ENCODE assay signal across 8 mouse cellular contexts in genomic region chr7:16781555-16781815, GRCm38 (mm10). TPM values are rescaled to one million over a fixed set of nuclear protein-coding genes. Genes with fewer than 3 reads are reported as not detected.
DNase-seq lines count a peak whose midpoint lies in the region; ATAC-seq and TF ChIP-seq lines count a peak whose summit lies in the region.

No protein-coding gene starts in this region.

- no peak for TF ChIP-seq CTCF in ES-Bruce4 (IDR thresholded peaks at IDR 0.05; ENCODE audit: low read depth, low read length)

- 0 out of 2 replicates have a peak overlapping the region, but pooled peaks have one; percentile 16 for H3K27ac ChIP-seq in heart, embryonic 11.5 days (ENCODE audit: low read depth, low read length)
- H3K27ac ChIP-seq in ES-Bruce4 (ENCODE audit: insufficient read depth, low read length) (peak overlapping the region; percentile 40), macrophage (peak overlapping the region; percentile 25; the same call in 1 of the 2 replicates)
- no peak overlapping the region for H3K27ac ChIP-seq in forebrain, embryonic 15.5 days (replicated peaks)

- no peak for TF ChIP-seq EP300 in ES-Bruce4 (IDR thresholded peaks at IDR 0.05; ENCODE audit: insufficient read depth, low read depth, low read length)

- H3K27me3 ChIP-seq in heart, embryonic 11.5 days (ENCODE audit: control insufficient read depth, insufficient read depth, low read length), result no peaks in the 10 kb centered on the region
- no peaks in the 10 kb centered on the region for H3K27me3 ChIP-seq in ES-Bruce4 (ENCODE audit: control insufficient read depth, insufficient read depth, low read length, poor library complexity, severe bottlenecking)
- no peaks in the 10 kb centered on the region for H3K27me3 ChIP-seq in forebrain, embryonic 15.5 days

- TF ChIP-seq POLR2A in ES-Bruce4 (IDR thresholded peaks at IDR 0.05; ENCODE audit: insufficient read depth, low read length), result no peak

- peaks cover 28% of the 10 kb centered on the region for H3K79me2 ChIP-seq in macrophage (ENCODE audit: inconsistent target)

- ATAC-seq in heart, embryonic 11.5 days (replicated peaks; ENCODE audit: insufficient number of reproducible peaks, low FRiP score, low TSS enrichment), result no peak
- ATAC-seq in forebrain, embryonic 15.5 days (replicated peaks), result no peak; the same call in 1 of the 2 replicates

- DNase-seq in heart, adult 11 months, result no peak
- DNase-seq in MN1 (ENCODE audit: low spot score), result no peak
- DNase-seq in layer of hippocampus, adult 9-11 months, result no peak
- DNase-seq in adrenal gland, adult (ENCODE audit: inconsistent age in 2 of 2, low spot score in 1 of 2), result no peak

- H3K9ac ChIP-seq in heart, embryonic 11.5 days (ENCODE audit: low read depth, low read length), result peak overlapping the region; percentile 76
- peak overlapping the region; percentile 94 for H3K9ac ChIP-seq in ES-Bruce4 (ENCODE audit: low read depth, poor library complexity, severe bottlenecking)
- peak overlapping the region; percentile 48 for H3K9ac ChIP-seq in forebrain, embryonic 15.5 days (replicated peaks)

- under 1% methylated on average over 10 of the region's 10 CpGs for WGBS in heart, embryonic 11.5 days (ENCODE audit: insufficient replicate concordance)
- 0% methylated on average over 10 of the region's 10 CpGs for WGBS in forebrain, embryonic 15.5 days
- WGBS in macrophage (ENCODE audit: missing documents), result under 1% methylated on average over 10 of the region's 10 CpGs

- H3K4me1 ChIP-seq in heart, embryonic 11.5 days (ENCODE audit: control insufficient read depth, insufficient read depth, low read length), result peaks cover 17% of the 10 kb centered on the region
- peaks cover 6% of the 10 kb centered on the region for H3K4me1 ChIP-seq in ES-Bruce4 (ENCODE audit: control insufficient read depth, insufficient read depth, low read length)
- H3K4me1 ChIP-seq in forebrain, embryonic 15.5 days, result peaks cover 34% of the 10 kb centered on the region

- no peaks in the 10 kb centered on the region for H3K36me3 ChIP-seq in heart, embryonic 11.5 days (ENCODE audit: control insufficient read depth, insufficient read depth, low read length)
- H3K36me3 ChIP-seq in ES-Bruce4 (ENCODE audit: control insufficient read depth, insufficient read depth, low read length, poor library complexity, severe bottlenecking), result peaks cover 11% of the 10 kb centered on the region
- H3K36me3 ChIP-seq in forebrain, embryonic 15.5 days, result no peaks in the 10 kb centered on the region
- H3K36me3 ChIP-seq in macrophage (ENCODE audit: inconsistent target), result no peaks in the 10 kb centered on the region

- H3K4me2 ChIP-seq in heart, embryonic 11.5 days, result peak overlapping the region; percentile 99
- peak overlapping the region; percentile 98 for H3K4me2 ChIP-seq in forebrain, embryonic 15.5 days (replicated peaks)

- H3K9me3 ChIP-seq in heart, embryonic 11.5 days (replicated peaks; ENCODE audit: control insufficient read depth, low read length), result no peaks in the 10 kb centered on the region
- H3K9me3 ChIP-seq in ES-Bruce4 (replicated peaks; ENCODE audit: control insufficient read depth, insufficient read depth, low read length, poor library complexity, severe bottlenecking), result no peaks in the 10 kb centered on the region
- H3K9me3 ChIP-seq in forebrain, embryonic 15.5 days, result no peaks in the 10 kb centered on the region

- peak overlapping the region; percentile 71 for H3K4me3 ChIP-seq in heart, embryonic 11.5 days (ENCODE audit: low read depth, low read length)
- H3K4me3 ChIP-seq in ES-Bruce4 (ENCODE audit: low read depth, low read length), result peak overlapping the region; percentile 99
- H3K4me3 ChIP-seq in forebrain, embryonic 15.5 days, result peak overlapping the region; percentile 52
- peak overlapping the region; percentile 72 for H3K4me3 ChIP-seq in macrophage (ENCODE audit: inconsistent target)

RNA-seq across cellular contexts. Expression of gene Slc1a5, which starts 0.3 kb away (rescaled TPM):
- polyA plus RNA-seq in heart, embryonic 11.5 days (2014; fragmentation: Nextera tagmentation; extraction: Ambion mirVana), result 26.9 and 30.1 TPM in 2 replicates
- polyA plus RNA-seq in ES-Bruce4 (2011; ENCODE audit: insufficient read depth, insufficient read length, low read depth, missing spikeins) (101 and 108 TPM in 2 replicates), macrophage (2018) (4.0 to 23.3 TPM (median 15.1 TPM) in 3 replicates)
- 10.0 and 13.6 TPM in 2 replicates for polyA plus RNA-seq in forebrain, embryonic 15.5 days (2015; fragmentation: Nextera tagmentation; extraction: Ambion mirVana)
- total RNA-seq in macrophage (2018; cell fraction: chromatin; rRNA removed), result 10 to 100 TPM; 10.7 to 39.0 (median 19.8) TPM
- 10 to 100 TPM in 4 of 26 experiments, 1 to 10 TPM in 22; 3.3 to 11.9 (median 7.5) TPM for total RNA-seq in macrophage (2018; cell fraction: cytosol; rRNA removed)
- total RNA-seq in macrophage (2018; cell fraction: nucleus; rRNA removed), result 10 to 100 TPM; 11.1 to 88.3 (median 26.6) TPM

RNA-seq across cellular contexts. Expression of gene Strn4, which starts 34.2 kb away (rescaled TPM):
- 81.4 and 86.8 TPM in 2 replicates for polyA plus RNA-seq in heart, embryonic 11.5 days (2014; fragmentation: Nextera tagmentation; extraction: Ambion mirVana)
- 53.5 and 55.5 TPM in 2 replicates for polyA plus RNA-seq in ES-Bruce4 (2011; ENCODE audit: insufficient read depth, insufficient read length, low read depth, missing spikeins)
- 185 and 193 TPM in 2 replicates for polyA plus RNA-seq in forebrain, embryonic 15.5 days (2015; fragmentation: Nextera tagmentation; extraction: Ambion mirVana)
- total RNA-seq in macrophage (2018; cell fraction: chromatin; rRNA removed), result 100 to 1,000 TPM in 24 of 26 experiments, 10 to 100 TPM in 2; 81.7 to 358 (median 193) TPM
- total RNA-seq in macrophage (2018; cell fraction: cytosol; rRNA removed), result 10 to 100 TPM; 30.5 to 51.8 (median 41.1) TPM
- 100 to 1,000 TPM in 11 of 26 experiments, 10 to 100 TPM in 15; 51.2 to 188 (median 95.8) TPM for total RNA-seq in macrophage (2018; cell fraction: nucleus; rRNA removed)
- 26.7 to 43.9 TPM (median 39.6 TPM) in 3 replicates for polyA plus RNA-seq in macrophage (2018)

RNA-seq across cellular contexts. Expression of gene Fkrp, which starts 35.0 kb away (rescaled TPM):
- 25.6 and 27.7 TPM in 2 replicates for polyA plus RNA-seq in heart, embryonic 11.5 days (2014; fragmentation: Nextera tagmentation; extraction: Ambion mirVana)
- 14.7 and 17.4 TPM in 2 replicates for polyA plus RNA-seq in ES-Bruce4 (2011; ENCODE audit: insufficient read depth, insufficient read length, low read depth, missing spikeins)
- polyA plus RNA-seq in forebrain, embryonic 15.5 days (2015; fragmentation: Nextera tagmentation; extraction: Ambion mirVana), result 28.2 and 29.0 TPM in 2 replicates
- 10 to 100 TPM in 24 of 26 experiments, 1 to 10 TPM in 2; 6.6 to 22.3 (median 15.6) TPM for total RNA-seq in macrophage (2018; cell fraction: chromatin; rRNA removed)
- total RNA-seq in macrophage (2018; cell fraction: cytosol; rRNA removed), result 10 to 100 TPM; 13.5 to 30.2 (median 19.0) TPM
- total RNA-seq in macrophage (2018; cell fraction: nucleus; rRNA removed), result 10 to 100 TPM; 18.6 to 38.5 (median 25.3) TPM
- 17.4 to 25.4 TPM (median 20.5 TPM) in 3 replicates for polyA plus RNA-seq in macrophage (2018)

RNA-seq across cellular contexts. Expression of gene Ap2s1, which starts 43.3 kb away (rescaled TPM):
- polyA plus RNA-seq in heart, embryonic 11.5 days (2014; fragmentation: Nextera tagmentation; extraction: Ambion mirVana), result 256 TPM in 2 replicates
- polyA plus RNA-seq in ES-Bruce4 (2011; ENCODE audit: insufficient read depth, insufficient read length, low read depth, missing spikeins), result 88.3 and 91.5 TPM in 2 replicates
- polyA plus RNA-seq in forebrain, embryonic 15.5 days (2015; fragmentation: Nextera tagmentation; extraction: Ambion mirVana), result 395 and 401 TPM in 2 replicates
- total RNA-seq in macrophage (2018; cell fraction: chromatin; rRNA removed), result 10 to 100 TPM; 12.2 to 62.3 (median 35.4) TPM
- 100 to 1,000 TPM; 319 to 543 (median 416) TPM for total RNA-seq in macrophage (2018; cell fraction: cytosol; rRNA removed)
- 100 to 1,000 TPM in 13 of 26 experiments, 10 to 100 TPM in 13; 51.2 to 167 (median 99.3) TPM for total RNA-seq in macrophage (2018; cell fraction: nucleus; rRNA removed)
- polyA plus RNA-seq in macrophage (2018), result 207 to 606 TPM (median 518 TPM) in 3 replicates

RNA-seq across cellular contexts. Expression of gene Ceacam9, which starts 59.8 kb away (rescaled TPM):
- not detected in 2 replicates for polyA plus RNA-seq in heart, embryonic 11.5 days (2014; fragmentation: Nextera tagmentation; extraction: Ambion mirVana)
- polyA plus RNA-seq in ES-Bruce4 (2011; ENCODE audit: insufficient read depth, insufficient read length, low read depth, missing spikeins) (not detected in 2 replicates), macrophage (2018) (not detected in 3 replicates)
- 0.13 and 0.18 TPM in 2 replicates for polyA plus RNA-seq in forebrain, embryonic 15.5 days (2015; fragmentation: Nextera tagmentation; extraction: Ambion mirVana)
- not detected for total RNA-seq in macrophage (2018; cell fraction: chromatin; rRNA removed)
- not detected for total RNA-seq in macrophage (2018; cell fraction: cytosol; rRNA removed)
- total RNA-seq in macrophage (2018; cell fraction: nucleus; rRNA removed), result not detected
